Mouse (Mus musculus) CD8-positive naive resting alpha-beta T cell, adult 57 days (primary cell): ENCODE measurements around the gene Plin4. TPM values are rescaled to one million over a fixed set of nuclear protein-coding genes. Genes with fewer than 3 reads are reported as not detected.

Source experiments
- total RNA-seq: library from RNA; stranded (reverse); gene quantifications from one replicate; pipeline ENCODE4 v1.2.4, GENCODE M21; 2023

Plin4 gene
- not detected for total RNA-seq

DNA sequence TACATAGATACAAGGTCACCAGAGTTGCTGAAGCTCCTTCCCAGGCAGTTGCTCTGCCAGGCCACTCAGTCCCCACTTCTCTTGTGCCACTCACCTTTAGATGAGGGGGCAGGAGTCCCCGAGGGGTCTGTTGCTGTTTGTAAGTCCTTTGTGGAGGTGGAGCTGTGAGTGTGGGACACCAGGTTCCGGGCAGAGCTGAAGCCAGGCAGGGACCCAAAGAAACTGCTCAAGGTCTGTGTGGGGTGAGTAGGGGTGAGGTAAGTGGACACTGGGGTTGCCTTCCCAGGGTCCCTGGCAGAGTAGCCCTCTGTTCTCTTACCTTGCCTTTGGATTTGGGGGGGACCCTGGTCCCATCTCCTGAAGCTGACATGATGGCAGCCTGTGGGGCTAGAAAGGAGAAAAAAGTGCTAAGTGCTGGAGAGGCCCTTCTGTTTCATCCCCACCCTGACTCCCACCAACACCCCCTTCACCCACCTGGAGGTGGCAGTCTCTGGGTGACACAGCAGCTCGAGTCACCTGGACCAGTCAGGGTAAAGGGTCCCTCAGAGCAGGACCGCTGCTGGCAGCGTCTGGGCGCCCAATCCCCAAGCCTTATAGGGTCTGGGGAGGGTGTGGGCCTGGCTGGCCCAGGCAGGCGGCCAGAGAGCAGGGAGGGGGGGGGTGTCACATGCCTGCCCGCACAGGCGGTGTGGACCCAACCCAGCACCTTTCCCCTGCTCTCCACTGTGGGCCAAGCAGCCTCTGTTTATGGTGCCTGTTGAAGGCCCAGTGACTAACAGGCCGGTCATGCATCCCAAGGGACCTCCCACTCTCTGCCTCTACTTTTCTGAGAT is at the start of gene Plin4:
Gene Plin4 (minus strand): TSS at position 585 of the 833 bp plus-strand sequence.

DNA sequence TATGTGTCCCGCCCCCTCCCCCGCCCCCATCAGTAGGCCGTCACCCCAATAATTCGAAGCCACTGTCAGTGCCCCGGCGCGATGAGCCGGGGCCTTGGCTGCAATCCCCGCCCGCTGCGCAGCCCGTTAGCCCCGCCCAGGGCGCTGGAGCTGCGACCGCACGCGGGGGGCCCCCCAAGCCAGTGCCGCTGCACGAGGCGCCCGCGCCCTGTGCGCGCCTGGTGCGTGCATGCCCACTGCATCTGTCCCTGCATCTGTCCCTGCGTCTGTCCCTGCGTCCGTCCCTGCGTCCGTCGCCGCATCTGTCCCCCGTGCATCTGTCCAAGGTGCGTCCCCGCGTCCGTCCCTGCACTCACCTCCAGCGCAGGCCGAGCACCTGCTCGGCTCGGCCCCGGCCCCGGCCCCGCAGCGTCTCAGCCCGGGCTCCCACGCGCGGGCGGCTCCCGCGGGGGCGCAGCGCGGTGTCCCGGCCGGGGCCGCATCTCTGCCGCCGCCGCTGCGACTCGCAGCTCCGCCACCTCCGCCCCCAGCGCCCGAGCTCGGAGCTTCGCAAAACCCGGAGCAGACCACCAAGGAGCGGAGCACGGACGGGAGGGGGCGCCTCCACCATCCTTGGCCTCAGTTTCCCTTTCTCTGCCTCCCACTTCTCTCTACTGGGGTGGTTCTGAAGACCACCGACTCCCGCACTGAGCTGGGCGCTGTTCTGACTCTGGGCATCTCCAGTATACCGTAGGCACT is 30.4 kb upstream of the Plin4 start, which contains the start of gene Sema6b:
Gene Sema6b (minus strand): TSS at position 486 of the 738 bp plus-strand sequence.

DNA sequence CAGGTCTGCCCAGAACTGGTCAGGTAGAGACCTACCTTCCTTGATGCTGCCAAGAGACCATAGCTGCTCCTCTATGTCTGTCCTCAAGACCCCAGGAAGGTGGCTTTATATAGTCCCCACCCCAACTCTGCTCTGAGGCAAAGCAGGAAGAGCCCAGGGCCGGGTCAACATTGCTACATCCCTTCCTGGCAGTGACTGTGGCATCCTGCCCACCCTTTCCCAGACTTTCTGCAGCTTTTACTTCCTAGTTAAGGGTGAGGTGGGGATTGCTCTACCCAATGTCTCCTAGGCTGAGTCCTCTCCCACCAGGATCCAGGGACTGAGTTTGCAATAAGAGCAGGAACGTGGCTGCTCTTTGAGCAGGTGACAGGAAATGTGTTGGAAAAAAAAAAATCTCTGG is 12.2 kb upstream of the Plin4 start, which contains the start of gene Lrg1:
Gene Lrg1 (minus strand): TSS at position 176 of the 400 bp plus-strand sequence.

DNA sequence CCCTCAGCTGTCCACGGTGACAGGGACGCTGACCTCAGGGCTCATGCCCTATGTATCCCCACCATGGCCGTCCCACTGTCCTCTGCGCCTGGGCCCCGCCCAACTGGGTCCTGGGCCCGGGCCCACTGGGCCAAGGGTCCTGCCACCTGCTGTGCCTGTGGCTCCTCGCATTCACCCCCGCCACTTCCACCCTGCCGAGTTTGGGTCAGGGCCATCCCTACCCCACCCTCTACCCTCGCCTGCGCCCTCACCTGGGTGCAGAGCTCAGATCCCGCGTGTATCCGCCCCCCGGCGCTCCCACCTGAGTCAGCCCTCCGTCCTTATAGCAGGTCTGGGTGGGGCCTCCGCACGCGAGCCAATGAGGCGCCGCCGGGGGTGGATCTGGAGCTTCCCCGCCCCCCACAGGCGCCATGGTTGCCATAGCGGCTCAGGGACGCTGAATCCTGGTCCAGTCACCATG is 7.7 kb upstream of the Plin4 start, which contains the start of gene Plin5:
Gene Plin5 (minus strand): TSS at position 346 of the 460 bp plus-strand sequence.

DNA sequence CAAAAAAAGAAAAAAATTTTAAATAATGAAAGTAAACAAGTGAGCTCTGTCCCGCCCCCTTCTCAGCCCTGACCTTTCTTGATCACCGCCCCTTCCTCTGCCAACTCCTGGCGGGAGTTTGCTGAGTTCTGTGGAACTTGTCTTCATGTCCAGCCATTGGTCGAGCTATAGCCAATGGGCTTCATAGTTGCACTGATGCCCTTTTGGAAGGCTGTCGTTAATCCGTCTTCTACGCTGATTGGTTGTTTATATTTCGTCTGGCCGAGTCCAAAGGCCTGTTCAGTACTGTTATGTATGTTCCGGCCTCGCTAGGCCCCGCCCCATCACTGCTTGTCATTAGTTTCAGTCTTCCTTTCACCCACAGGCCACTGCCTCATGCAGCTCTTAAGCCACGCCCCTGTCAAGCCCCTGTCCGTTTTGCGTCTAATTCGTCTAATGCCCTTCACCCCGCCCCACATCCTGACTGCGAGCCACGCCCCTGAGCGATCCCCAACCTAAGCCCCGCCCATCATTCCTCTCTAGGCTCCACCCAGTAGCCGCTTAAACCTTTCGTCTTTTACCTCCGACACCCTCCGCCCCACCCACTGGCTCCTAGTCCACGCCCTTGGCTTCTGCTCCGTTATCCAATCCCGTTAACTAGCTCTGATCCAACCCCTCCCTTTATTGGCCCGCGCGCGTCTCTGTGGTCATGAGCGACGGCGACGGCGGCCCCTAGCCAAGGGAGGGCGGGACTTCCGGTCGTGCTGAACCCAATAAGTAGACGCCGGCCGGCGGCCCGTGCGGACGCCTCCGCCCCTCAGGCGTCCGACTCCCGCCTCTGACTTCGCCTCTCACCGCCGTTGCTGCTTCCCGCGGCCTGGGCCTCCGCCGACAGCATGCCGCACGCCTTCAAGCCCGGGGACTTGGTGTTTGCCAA is 30.5 kb downstream of the Plin4 start, which contains the start of gene Hdgfl2:
Gene Hdgfl2 (plus strand): TSS at position 755 of the 916 bp plus-strand sequence.

DNA sequence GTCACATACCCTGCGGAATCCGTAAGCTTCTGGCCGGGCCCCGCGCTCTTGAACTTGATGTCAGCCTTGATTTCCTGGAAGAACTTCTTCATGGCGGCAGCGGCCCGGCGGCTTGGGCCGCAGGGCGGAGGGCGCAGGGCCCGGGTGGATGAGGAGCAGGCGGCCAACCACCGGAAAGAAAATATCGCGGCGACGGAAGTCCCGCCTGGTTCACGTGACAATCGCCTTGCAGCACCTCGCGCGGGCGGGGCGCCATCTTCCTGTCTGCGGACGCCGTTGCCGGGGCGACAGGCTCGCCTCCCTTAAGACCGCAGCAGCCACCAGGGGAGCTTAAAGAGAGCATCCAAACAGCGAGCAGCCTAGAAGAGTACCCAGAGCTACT is 34.8 kb downstream of the Plin4 start, which contains the start of gene Ubxn6:
Gene Ubxn6 (minus strand): TSS at position 202 of the 382 bp plus-strand sequence.

Other genes with a start within 250 kb of the Plin4 start
- gene Zfp119a, start 230.9 kb downstream of the Plin4 start, total RNA-seq, result 17.5 TPM
- gene Zfp959, start 217.7 kb downstream of the Plin4 start, total RNA-seq, result 30.9 TPM
- 6.4 TPM for gene Zfp119b, start 160.3 kb downstream of the Plin4 start, total RNA-seq
- gene Ebi3, start 157.2 kb downstream of the Plin4 start, total RNA-seq, result 0.77 TPM
- 40.8 TPM for gene Yju2, start 150.7 kb downstream of the Plin4 start, total RNA-seq
- gene Shd, start 139.3 kb downstream of the Plin4 start, total RNA-seq, result 3.2 TPM
- not detected for gene Fsd1, start 123.3 kb downstream of the Plin4 start, total RNA-seq
- 0.67 TPM for gene Stap2, start 104.2 kb downstream of the Plin4 start, total RNA-seq
- gene Mpnd, start 104.1 kb downstream of the Plin4 start, total RNA-seq, result 63.8 TPM
- 125 TPM for gene Sh3gl1, start 73.2 kb downstream of the Plin4 start, total RNA-seq
- 1.4 TPM for gene Chaf1a, start 69.4 kb downstream of the Plin4 start, total RNA-seq
- gene Ubxn6, start 34.8 kb downstream of the Plin4 start, total RNA-seq, result 63.8 TPM
- 109 TPM for gene Hdgfl2, start 30.2 kb downstream of the Plin4 start, total RNA-seq
- not detected for gene Plin5, start 7.8 kb upstream of the Plin4 start, total RNA-seq
- gene Lrg1, start 12.2 kb upstream of the Plin4 start, total RNA-seq, result 0.37 TPM
- gene Sema6b, start 30.5 kb upstream of the Plin4 start, total RNA-seq, result 0.15 TPM
- gene Tnfaip8l1, start 52.7 kb upstream of the Plin4 start, total RNA-seq, result 13.9 TPM
- 52.7 TPM for gene Mydgf, start 74.1 kb upstream of the Plin4 start, total RNA-seq
- gene Dpp9, start 109.1 kb upstream of the Plin4 start, total RNA-seq, result 54.6 TPM
- 20.9 TPM for gene Fem1a, start 147.0 kb upstream of the Plin4 start, total RNA-seq
- gene Ticam1, start 167.0 kb upstream of the Plin4 start, total RNA-seq, result 11.1 TPM
- gene Plin3, start 183.1 kb upstream of the Plin4 start, total RNA-seq, result 22.9 TPM
- not detected for gene Arrdc5, start 190.5 kb upstream of the Plin4 start, total RNA-seq
- gene Uhrf1, start 193.5 kb upstream of the Plin4 start, total RNA-seq, result 6.6 TPM
- gene Kdm4b, start 216.3 kb upstream of the Plin4 start, total RNA-seq, result 74.3 TPM